Mouse (Mus musculus) naive thymus-derived CD4-positive, alpha-beta T cell, adult 2 months (primary cell): ENCODE measurements around the gene Ttll8.

Source experiments
- DNase-seq: peaks from one replicate; pipeline ENCODE4 v3.0.0-alpha.2; 2011; ENCODE audit warnings: low read depth

Ttll8 gene

GRCm38 (mm10) chr15:88954368-88955072 is at the start of gene Ttll8:
Gene Ttll8, minus strand, starts transcription at chr15:88954418.
- no peak for DNase-seq

- DNase-seq: no peak
Observed at GRCm38 (mm10) chr15:89001245-89001644, 47.0 kb upstream of the Ttll8 start.

GRCm38 (mm10) chr15:89000367-89000766 is 46.1 kb upstream of the Ttll8 start:
- no peak for DNase-seq

GRCm38 (mm10) chr15:88999124-88999523 is 44.9 kb upstream of the Ttll8 start:
- DNase-seq: no peak

- no peak for DNase-seq
Observed at GRCm38 (mm10) chr15:88998636-88999035, 44.4 kb upstream of the Ttll8 start.

- no peak for DNase-seq
Observed at GRCm38 (mm10) chr15:88989236-88989635, 35.0 kb upstream of the Ttll8 start.

- no peak for DNase-seq
Observed at GRCm38 (mm10) chr15:88982534-88983079, 28.4 kb upstream of the Ttll8 start, which contains the start of gene Mov10l1. Gene Mov10l1, plus strand, starts transcription at chr15:88982909.

- DNase-seq: no peak
Observed at GRCm38 (mm10) chr15:88979138-88979446, 24.9 kb upstream of the Ttll8 start.

GRCm38 (mm10) chr15:88978281-88979137 is 24.3 kb upstream of the Ttll8 start, which contains the start of gene Mlc1:
Gene Mlc1, minus strand, starts transcription at chr15:88979007.
- DNase-seq: no peak

GRCm38 (mm10) chr15:88972300-88972699 is 18.1 kb upstream of the Ttll8 start:
- no peak for DNase-seq

GRCm38 (mm10) chr15:88964070-88964578 is 9.9 kb upstream of the Ttll8 start:
- DNase-seq: no peak

GRCm38 (mm10) chr15:88957522-88957921 is 3.3 kb upstream of the Ttll8 start:
- no peak for DNase-seq

GRCm38 (mm10) chr15:88955342-88955741 is 1.1 kb upstream of the Ttll8 start:
- DNase-seq: no peak

GRCm38 (mm10) chr15:88951246-88951645 is 3.0 kb downstream of the Ttll8 start:
- no peak for DNase-seq

- no peak for DNase-seq
Observed at GRCm38 (mm10) chr15:88946851-88947250, 7.4 kb downstream of the Ttll8 start.

GRCm38 (mm10) chr15:88943896-88944551 is 10.2 kb downstream of the Ttll8 start:
- no peak for DNase-seq

- DNase-seq: no peak
Observed at GRCm38 (mm10) chr15:88942783-88943182, 11.4 kb downstream of the Ttll8 start.

GRCm38 (mm10) chr15:88937291-88937650 is 16.9 kb downstream of the Ttll8 start:
- no peak for DNase-seq

- DNase-seq: no peak
Observed at GRCm38 (mm10) chr15:88936619-88937290, 17.5 kb downstream of the Ttll8 start.

GRCm38 (mm10) chr15:88934141-88934540 is 20.1 kb downstream of the Ttll8 start:
- no peak for DNase-seq

GRCm38 (mm10) chr15:88932667-88933066 is 21.6 kb downstream of the Ttll8 start:
- DNase-seq: no peak

GRCm38 (mm10) chr15:88921992-88922310 is 32.3 kb downstream of the Ttll8 start:
- no peak for DNase-seq
